Mouse (Mus musculus) hindbrain, embryonic 14.5 days (tissue): ENCODE measurements around the gene Pde4d. TPM values are rescaled to one million over a fixed set of nuclear protein-coding genes. Genes with fewer than 3 reads are reported as not detected.

ENCODE experiments used
- ATAC-seq: fragments of 200-750 bp; cut with Nextera tagmentation; 2 replicates; pipeline ENCODE4 v1.8.0; 2017; ENCODE audit warnings: moderate number of reproducible peaks, mild to moderate bottlenecking, moderate TSS enrichment, moderate library complexity; ENCODE audit not compliant: low FRiP score
- DNase-seq: peaks from one replicate; pipeline ENCODE4 v3.0.0-alpha.2; 2015; ENCODE audit warnings: low spot score
- H3K27ac ChIP-seq: fragments of 300-500 bp; sonication (generic); 2 replicates; pipeline ENCODE4 v1.5.1; 2014; ENCODE audit warnings: mild to moderate bottlenecking, moderate library complexity
- H3K27me3 ChIP-seq: fragments of 300-500 bp; sonication (generic); 2 replicates; pipeline ENCODE4 v1.6.1; 2014; ENCODE audit warnings: mild to moderate bottlenecking, low read length, mixed read lengths; ENCODE audit not compliant: control insufficient read depth, insufficient read depth
- H3K36me3 ChIP-seq: fragments of 300-500 bp; sonication (generic); replicated peaks from 2 replicates; pipeline ENCODE4 v1.6.1; 2014; ENCODE audit not compliant: control insufficient read depth, insufficient read depth
- H3K4me1 ChIP-seq: fragments of 300-500 bp; sonication (generic); replicated peaks from 2 replicates; pipeline ENCODE4 v1.6.1; 2014; ENCODE audit warnings: antibody characterized with exemption, low read length, mixed read lengths; ENCODE audit not compliant: control insufficient read depth, insufficient read depth
- H3K4me2 ChIP-seq: fragments of 300-500 bp; sonication (generic); replicated peaks from 2 replicates; pipeline ENCODE4 v1.6.1; 2014; ENCODE audit warnings: mild to moderate bottlenecking, moderate library complexity
- H3K4me3 ChIP-seq: fragments of 300-500 bp; sonication (generic); replicated peaks from 2 replicates; pipeline ENCODE4 v1.5.1; 2014; ENCODE audit warnings: mild to moderate bottlenecking, low read length
- H3K9ac ChIP-seq: fragments of 300-500 bp; sonication (generic); 2 replicates; pipeline ENCODE4 v1.6.1; 2014
- H3K9me3 ChIP-seq: fragments of 300-500 bp; sonication (generic); 2 replicates; pipeline ENCODE4 v1.6.1; 2016; ENCODE audit warnings: low read length; ENCODE audit not compliant: control insufficient read depth
- WGBS: fragments of 180-500 bp; shearing (Covaris S2); extraction: QIAGEN DNeasy Blood & Tissue Kit; methylation state at CpG from one replicate; pipeline ENCODE4 v1.1.7; 2014; 5-methylcytosine and 5-hydroxymethylcytosine counted together
- polyA plus RNA-seq: library from polyadenylated mRNA; unstranded; fragments of >200 nt; fragmentation: Nextera tagmentation; extraction: Ambion mirVana; gene quantifications from 2 replicates; pipeline ENCODE4 v1.2.1, GENCODE M21; 2014

The Pde4d gene
- polyA plus RNA-seq, 1 experiment from 2014 or later, result 23.2 TPM

- no peaks in the 10 kb centered on the region for H3K9me3 ChIP-seq
Measured at GRCm38 (mm10) chr13:108480451-108480850, 30.7 kb downstream of the Pde4d start.

GRCm38 (mm10) chr13:108485036-108485435 is 35.3 kb downstream of the Pde4d start:
- no peaks in the 10 kb centered on the region for H3K36me3 ChIP-seq
- no peak overlapping the region for H3K4me3 ChIP-seq
- no peak overlapping the region for H3K27ac ChIP-seq
- no peaks in the 10 kb centered on the region for H3K9me3 ChIP-seq
- 88% methylated on average over 6 of the region's 6 CpGs for WGBS
- no peaks in the 10 kb centered on the region for H3K4me1 ChIP-seq
- no peaks in the 10 kb centered on the region for H3K27me3 ChIP-seq
- H3K4me2 ChIP-seq, result no peak overlapping the region
- no peak overlapping the region for H3K9ac ChIP-seq
- ATAC-seq (no peak), DNase-seq (no peak)

More at GRCm38 (mm10) chr13:108480451-108480850, 30.7 kb downstream of the Pde4d start:
- no peak overlapping the region for H3K27ac ChIP-seq
- DNase-seq (no peak), ATAC-seq (no peak)
- H3K4me3 ChIP-seq, result no peak overlapping the region
- H3K27me3 ChIP-seq, result no peaks in the 10 kb centered on the region
- H3K4me1 ChIP-seq, result no peaks in the 10 kb centered on the region
- no peak overlapping the region for H3K4me2 ChIP-seq
- no peaks in the 10 kb centered on the region for H3K36me3 ChIP-seq
- no peak overlapping the region for H3K9ac ChIP-seq
- 98% methylated on average over 3 of the region's 3 CpGs for WGBS

GRCm38 (mm10) chr13:108487066-108487465 is 37.3 kb downstream of the Pde4d start:
- Histone ChIP-seq H3K4me3 (no peak overlapping the region), H3K36me3 (no peaks in the 10 kb centered on the region), H3K27ac (no peak overlapping the region), H3K9ac (no peak overlapping the region), H3K4me1 (no peaks in the 10 kb centered on the region), H3K27me3 (no peaks in the 10 kb centered on the region), H3K9me3 (no peaks in the 10 kb centered on the region), H3K4me2 (no peak overlapping the region)
- DNase-seq (no peak), ATAC-seq (no peak)
- WGBS, result 91% methylated on average over 3 of the region's 3 CpGs

GRCm38 (mm10) chr13:108489825-108490224 is 40.1 kb downstream of the Pde4d start:
- Histone ChIP-seq H3K9me3 (no peaks in the 10 kb centered on the region), H3K9ac (no peak overlapping the region), H3K4me1 (no peaks in the 10 kb centered on the region), H3K27ac (no peak overlapping the region), H3K4me2 (no peak overlapping the region), H3K36me3 (no peaks in the 10 kb centered on the region), H3K27me3 (no peaks in the 10 kb centered on the region), H3K4me3 (no peak overlapping the region)
- no peak for ATAC-seq
- no peak for DNase-seq

GRCm38 (mm10) chr13:108490872-108491271 is 41.1 kb downstream of the Pde4d start:
- DNase-seq (no peak), ATAC-seq (no peak)
- Histone ChIP-seq H3K4me2 (no peak overlapping the region), H3K27ac (no peak overlapping the region), H3K9me3 (no peaks in the 10 kb centered on the region), H3K4me3 (no peak overlapping the region), H3K27me3 (no peaks in the 10 kb centered on the region), H3K9ac (no peak overlapping the region), H3K36me3 (no peaks in the 10 kb centered on the region), H3K4me1 (no peaks in the 10 kb centered on the region)
- 85% methylated on average over 2 of the region's 2 CpGs for WGBS

- Histone ChIP-seq H3K4me1 (no peaks in the 10 kb centered on the region), H3K36me3 (no peaks in the 10 kb centered on the region), H3K27me3 (no peaks in the 10 kb centered on the region), H3K9ac (no peak overlapping the region), H3K4me3 (no peak overlapping the region), H3K9me3 (no peaks in the 10 kb centered on the region), H3K27ac (no peak overlapping the region), H3K4me2 (no peak overlapping the region)
- DNase-seq (no peak), ATAC-seq (no peak)
Measured at GRCm38 (mm10) chr13:108492886-108493285, 43.1 kb downstream of the Pde4d start.

GRCm38 (mm10) chr13:108494365-108494764 is 44.6 kb downstream of the Pde4d start:
- Histone ChIP-seq H3K27ac (no peak overlapping the region), H3K9ac (no peak overlapping the region), H3K36me3 (no peaks in the 10 kb centered on the region), H3K9me3 (no peaks in the 10 kb centered on the region), H3K27me3 (no peaks in the 10 kb centered on the region), H3K4me1 (no peaks in the 10 kb centered on the region), H3K4me3 (no peak overlapping the region), H3K4me2 (no peak overlapping the region)
- DNase-seq (no peak), ATAC-seq (no peak)
- 80% methylated on average over 2 of the region's 2 CpGs for WGBS

- no peak for DNase-seq
- H3K27ac ChIP-seq, result 0 out of 2 replicates have a peak overlapping the region, but pooled peaks have one; percentile 14
- no peak overlapping the region for H3K4me2 ChIP-seq
- no peak for ATAC-seq
- no peak overlapping the region for H3K4me3 ChIP-seq
- H3K9ac ChIP-seq, result no peak overlapping the region
- no peaks in the 10 kb centered on the region for H3K36me3 ChIP-seq
- H3K27me3 ChIP-seq, result no peaks in the 10 kb centered on the region
- H3K4me1 ChIP-seq, result no peaks in the 10 kb centered on the region
- WGBS, result 88% methylated on average over 8 of the region's 8 CpGs
- H3K9me3 ChIP-seq, result no peaks in the 10 kb centered on the region
Measured at GRCm38 (mm10) chr13:108497768-108498167, 48.0 kb downstream of the Pde4d start.

GRCm38 (mm10) chr13:108498247-108498743 is 48.5 kb downstream of the Pde4d start:
- H3K9ac ChIP-seq, result no peak overlapping the region
- H3K27ac ChIP-seq, result 0 out of 2 replicates have a peak overlapping the region, but pooled peaks have one; percentile 14
- no peaks in the 10 kb centered on the region for H3K27me3 ChIP-seq
- no peaks in the 10 kb centered on the region for H3K36me3 ChIP-seq
- ATAC-seq, result peak; percentile 55; the same call in 1 of the 2 replicates
- no peaks in the 10 kb centered on the region for H3K9me3 ChIP-seq
- H3K4me1 ChIP-seq, result no peaks in the 10 kb centered on the region
- H3K4me3 ChIP-seq, result no peak overlapping the region
- WGBS, result 75% methylated on average over 9 of the region's 9 CpGs
- H3K4me2 ChIP-seq, result no peak overlapping the region
- DNase-seq, result no peak

GRCm38 (mm10) chr13:108498773-108499313 is 49.1 kb downstream of the Pde4d start:
- H3K27ac ChIP-seq, result no peak overlapping the region

More at GRCm38 (mm10) chr13:108498773-108499313, 49.1 kb downstream of the Pde4d start:
- Histone ChIP-seq H3K36me3 (no peaks in the 10 kb centered on the region), H3K4me1 (no peaks in the 10 kb centered on the region), H3K4me3 (no peak overlapping the region), H3K4me2 (no peak overlapping the region), H3K9me3 (no peaks in the 10 kb centered on the region), H3K27me3 (no peaks in the 10 kb centered on the region), H3K9ac (no peak overlapping the region)
- ATAC-seq, result no peak
- 63% methylated on average over 9 of the region's 9 CpGs for WGBS
- no peak for DNase-seq
